Mouse (Mus musculus): Measurements from ENCODE around the gene Hist2h2ab. TPM values are rescaled to one million over a fixed set of nuclear protein-coding genes. Genes with fewer than 3 reads are reported as not detected.
"Not testable (repeated sequence)": the region's sequence is repeated elsewhere in the genome, so short reads cannot be mapped to it uniquely, and the experiment has no call there.

The Hist2h2ab gene
- under 1 TPM in 1 of 2 experiments, not detected in 1; 0.92 TPM for total RNA-seq (2021)
- long read RNA-seq, experiment 1: 0 reads
- long read RNA-seq, experiment 2: 0 reads

DNA sequence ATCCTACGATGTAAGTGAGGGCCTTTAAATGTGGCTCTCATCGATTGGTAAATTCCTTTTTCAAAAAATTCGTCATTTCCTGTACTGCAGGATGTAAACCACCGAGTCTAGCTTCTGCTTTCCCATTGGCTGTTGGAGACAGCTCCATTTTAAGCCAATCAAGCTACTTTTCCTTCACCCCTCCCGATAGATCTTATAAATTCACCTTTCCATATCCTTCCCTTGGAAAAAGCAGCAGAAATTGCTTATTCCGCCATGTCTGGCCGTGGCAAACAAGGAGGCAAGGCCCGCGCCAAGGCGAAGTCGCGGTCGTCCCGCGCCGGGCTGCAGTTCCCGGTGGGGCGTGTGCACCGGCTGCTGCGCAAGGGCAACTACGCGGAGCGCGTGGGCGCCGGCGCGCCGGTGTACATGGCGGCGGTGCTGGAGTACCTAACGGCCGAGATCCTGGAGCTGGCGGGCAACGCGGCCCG, at the start of gene Hist2h2ab, which contains the start of gene Bola1:
Gene Hist2h2ab, plus strand, starts transcription at position 205 of the 470 bp plus-strand sequence.
Gene Bola1, minus strand, starts transcription at position 49 of the 470 bp plus-strand sequence.
- intact Hi-C loops (cut with DNase I): no loop called here
- DNase-seq: peak; percentile 26 to 78

DNA sequence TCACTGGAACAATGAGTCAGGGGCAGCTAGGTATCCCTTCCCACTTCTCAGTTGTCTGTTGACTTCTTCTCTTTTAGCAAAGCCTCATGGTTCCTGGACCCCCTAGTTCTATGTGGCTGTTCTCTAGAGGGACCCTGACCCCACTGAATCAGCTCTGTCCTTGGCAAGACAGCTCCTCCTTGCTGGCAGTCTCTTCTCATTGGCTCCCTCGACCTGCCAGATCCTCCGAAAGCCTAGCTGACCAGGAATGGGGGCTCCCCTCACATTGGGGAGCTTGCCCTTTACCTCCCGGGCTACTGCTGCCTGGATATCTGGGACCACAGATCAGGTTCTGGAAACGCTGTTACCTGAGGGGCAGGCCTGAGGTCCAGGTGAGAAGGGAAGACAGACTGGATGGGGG, 49.4 kb upstream of the Hist2h2ab start:
- intact Hi-C loops (cut with DNase I): no loop called here
- no peak for DNase-seq

DNA sequence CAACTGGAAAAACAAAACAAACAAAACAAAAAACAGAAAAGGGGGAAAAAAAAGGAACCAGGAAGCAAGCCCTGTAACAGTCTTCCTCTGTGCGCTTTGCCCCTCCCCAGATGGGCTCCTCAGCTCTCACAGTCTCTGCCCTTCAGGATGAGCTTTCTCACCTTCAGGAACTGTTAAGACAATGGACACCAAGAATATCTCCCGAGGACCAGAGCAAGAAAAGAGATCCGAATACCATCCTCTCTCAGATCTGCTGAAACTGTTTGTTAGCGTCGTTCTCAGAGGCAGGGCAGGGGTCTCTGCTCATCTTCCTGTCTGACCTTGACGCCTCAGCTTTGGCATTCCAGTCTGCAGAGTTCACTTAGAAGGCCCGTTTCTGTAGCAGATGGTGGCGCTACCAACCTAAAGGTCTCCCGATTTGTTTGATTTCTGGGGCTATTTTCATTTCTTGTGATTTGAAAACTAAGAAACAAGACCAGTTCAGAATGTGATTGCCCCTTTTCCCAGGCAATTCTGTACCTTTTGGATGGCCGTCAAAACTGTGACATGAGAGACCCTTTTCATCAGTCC, 48.6 kb upstream of the Hist2h2ab start:
- no peak for DNase-seq
- intact Hi-C loops (cut with DNase I): no loop called here

DNA sequence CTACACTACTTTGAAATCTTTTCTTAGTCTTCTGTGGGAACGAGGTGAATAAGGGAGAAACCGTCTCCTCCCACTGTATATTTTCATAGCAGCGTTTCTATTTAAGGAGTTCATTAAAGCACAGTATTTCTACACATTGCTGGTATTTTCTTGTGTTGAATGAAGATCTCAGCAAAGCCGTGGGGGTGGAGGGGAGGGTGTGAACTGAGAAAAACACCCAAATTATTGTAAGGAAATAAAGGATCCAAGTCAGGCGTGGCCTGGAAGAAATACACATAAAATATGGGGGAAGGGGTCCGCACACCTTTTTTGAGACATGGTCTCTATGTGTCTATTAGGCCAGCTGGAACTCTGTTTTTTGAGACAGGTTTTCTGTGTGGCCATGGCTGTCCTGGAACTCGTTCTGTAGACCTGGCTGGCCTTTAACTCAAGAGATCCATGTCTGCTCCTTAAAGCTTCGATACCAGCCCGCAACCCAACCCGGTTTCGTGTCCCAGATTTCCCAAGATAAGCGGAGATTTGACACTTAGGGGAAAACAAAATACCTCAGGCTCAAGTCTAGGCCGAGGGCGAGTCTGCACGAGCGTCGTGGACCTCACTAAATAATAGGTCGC, 48.0 kb upstream of the Hist2h2ab start:
- no peak for DNase-seq
- intact Hi-C loops (cut with DNase I): no loop called here

DNA sequence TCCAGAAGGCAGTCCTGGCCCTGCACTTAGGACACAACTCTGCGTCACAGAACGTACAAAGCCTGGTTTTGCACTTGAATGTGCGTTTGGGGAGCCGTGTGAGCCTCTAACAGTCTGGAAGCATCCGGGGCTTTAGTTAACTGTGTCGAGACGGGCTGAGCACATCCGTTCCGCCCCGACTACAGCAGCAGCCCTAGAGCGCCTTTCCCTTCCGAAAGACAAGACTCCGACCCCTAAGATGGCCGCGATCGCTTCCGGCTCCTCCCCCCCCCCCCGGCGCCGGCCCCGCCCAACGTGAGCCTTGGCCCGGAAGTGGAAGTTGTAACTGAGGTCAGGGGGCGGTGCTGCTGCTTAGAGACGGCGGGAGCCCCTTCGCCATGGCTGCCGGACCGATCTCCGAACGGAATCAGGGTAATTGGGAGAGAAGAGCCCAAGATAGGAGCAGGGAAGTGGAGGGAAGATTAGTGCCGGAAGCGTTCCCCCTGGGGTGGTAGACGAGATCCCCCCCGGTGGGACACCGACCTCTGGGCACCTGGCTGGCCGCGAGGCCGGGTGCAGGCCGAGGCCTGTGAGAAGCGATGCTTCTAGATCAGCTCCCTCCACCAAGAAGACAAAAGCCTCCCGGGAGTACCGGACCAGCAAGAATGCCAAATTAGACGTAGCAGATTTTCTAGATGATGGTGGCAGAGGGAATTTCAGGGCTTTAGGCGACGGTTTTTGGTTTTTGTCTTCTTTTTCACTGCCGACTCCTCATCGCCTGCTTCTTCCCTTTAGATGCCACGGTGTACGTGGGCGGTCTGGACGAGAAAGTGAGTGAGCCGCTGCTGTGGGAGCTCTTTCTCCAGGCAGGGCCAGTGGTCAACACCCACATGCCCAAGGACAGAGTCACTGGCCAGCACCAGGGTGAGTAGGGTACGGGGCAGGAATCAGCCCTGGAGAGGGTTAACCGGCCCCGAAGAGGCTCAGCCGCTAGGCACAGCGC, 47.2 kb upstream of the Hist2h2ab start, which contains the start of gene Sf3b4:
Gene Sf3b4, plus strand, starts transcription at position 136 of the 982 bp plus-strand sequence.
- intact Hi-C loops (cut with DNase I): no loop called here
- peak; percentile 76 to 81 for DNase-seq

DNA sequence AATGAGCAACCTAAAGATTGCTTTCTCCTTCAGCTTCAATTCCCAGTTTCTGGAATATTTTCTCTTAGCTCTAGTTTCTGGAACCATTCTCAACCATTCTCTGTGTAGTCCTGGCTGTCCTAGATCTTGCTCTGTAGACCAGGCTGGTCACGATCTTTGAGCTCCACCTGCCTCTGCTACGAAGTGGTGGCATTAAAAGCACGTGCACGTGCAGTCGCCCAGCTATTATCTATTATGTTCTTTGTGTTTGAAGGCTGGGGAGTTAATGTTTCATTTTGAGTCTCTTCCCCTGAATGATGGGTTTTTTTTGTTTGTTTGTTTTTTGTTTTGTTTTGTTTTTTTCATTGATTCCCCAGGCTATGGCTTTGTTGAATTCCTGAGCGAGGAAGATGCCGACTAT, 46.5 kb upstream of the Hist2h2ab start:
- no peak for DNase-seq
- intact Hi-C loops (cut with DNase I): no loop called here

DNA sequence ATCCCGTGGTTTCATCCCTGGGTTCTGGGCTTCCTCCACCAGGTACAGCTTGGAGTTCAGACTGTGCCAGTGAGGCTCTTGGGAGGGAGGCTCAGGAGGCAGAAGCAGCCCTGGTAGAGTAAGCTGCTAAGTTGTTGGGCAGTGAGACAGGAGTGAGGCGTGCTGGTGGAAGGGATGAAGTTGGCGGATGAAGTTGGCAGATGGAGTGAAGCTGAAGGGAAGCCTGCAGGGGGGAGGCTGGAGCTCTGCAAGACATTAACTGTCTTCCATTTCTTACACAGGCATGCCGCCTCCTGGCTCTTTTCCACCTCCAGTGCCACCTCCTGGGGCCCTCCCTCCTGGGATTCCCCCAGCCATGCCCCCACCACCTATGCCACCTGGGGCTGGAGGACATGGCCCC, 45.6 kb upstream of the Hist2h2ab start:
- intact Hi-C loops (cut with DNase I); DNase-seq: not testable (repeated sequence)

DNA sequence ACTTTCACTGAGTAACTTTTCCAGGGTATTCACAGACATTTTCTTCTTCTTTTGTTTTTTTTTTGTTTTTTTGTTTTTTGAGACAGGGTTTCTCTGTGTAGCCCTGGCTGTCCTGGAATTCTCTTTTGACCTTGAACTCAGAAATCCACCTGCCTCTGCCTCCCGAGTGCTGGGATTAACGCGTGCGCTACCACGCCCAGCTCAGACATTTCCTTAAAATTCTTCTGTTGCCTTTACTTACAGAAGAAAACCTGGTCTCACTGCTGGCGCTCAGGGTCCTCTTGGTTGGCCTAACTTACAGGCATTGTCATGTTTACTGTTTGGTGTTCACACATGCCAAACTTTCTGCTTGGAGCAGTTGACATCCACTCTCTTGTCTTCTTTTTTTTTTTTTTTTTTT, 44.4 kb upstream of the Hist2h2ab start:
- intact Hi-C loops (cut with DNase I): no loop called here
- no peak for DNase-seq

DNA sequence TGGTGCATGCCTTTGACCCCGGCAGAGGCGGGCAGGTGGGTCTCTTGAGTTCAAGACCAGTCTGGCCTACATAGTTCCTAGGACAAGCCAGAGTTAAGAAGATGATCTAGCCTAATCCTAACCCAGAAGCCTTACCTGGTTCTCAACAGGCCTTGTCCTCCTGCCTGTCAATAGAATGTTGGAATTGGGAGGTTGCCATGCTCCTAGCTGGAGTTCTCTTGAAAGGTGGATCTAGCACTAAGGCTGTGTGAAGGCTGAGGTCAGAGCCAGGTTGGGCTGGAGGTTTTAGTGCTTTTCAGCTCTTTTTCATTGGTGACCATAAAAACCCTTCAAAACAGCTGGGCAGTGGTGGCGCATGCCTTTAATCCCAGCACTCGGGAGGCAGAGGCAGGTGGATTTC, 41.2 kb upstream of the Hist2h2ab start:
- intact Hi-C loops (cut with DNase I): no loop called here
- DNase-seq: no peak

DNA sequence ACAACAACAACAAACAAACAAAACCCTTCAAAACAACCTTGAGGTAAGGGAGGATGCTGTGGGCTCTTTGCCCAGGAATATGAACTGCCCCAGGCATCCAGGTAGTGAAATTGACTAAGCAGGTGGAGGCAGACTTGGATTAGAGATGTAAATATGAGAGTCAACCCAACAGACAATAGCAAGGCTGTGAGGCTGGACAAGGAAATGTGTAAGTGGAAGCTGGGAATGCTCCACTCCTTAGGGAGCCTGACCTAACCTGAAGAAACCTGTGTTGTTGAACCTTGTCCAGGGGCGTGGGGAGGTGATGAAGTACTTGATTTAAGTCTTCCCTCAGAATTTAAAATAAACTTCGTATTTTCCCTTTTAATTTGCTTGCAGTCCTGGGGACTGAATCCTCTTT, 40.8 kb upstream of the Hist2h2ab start:
- intact Hi-C loops (cut with DNase I): no loop called here
- no peak for DNase-seq

DNA sequence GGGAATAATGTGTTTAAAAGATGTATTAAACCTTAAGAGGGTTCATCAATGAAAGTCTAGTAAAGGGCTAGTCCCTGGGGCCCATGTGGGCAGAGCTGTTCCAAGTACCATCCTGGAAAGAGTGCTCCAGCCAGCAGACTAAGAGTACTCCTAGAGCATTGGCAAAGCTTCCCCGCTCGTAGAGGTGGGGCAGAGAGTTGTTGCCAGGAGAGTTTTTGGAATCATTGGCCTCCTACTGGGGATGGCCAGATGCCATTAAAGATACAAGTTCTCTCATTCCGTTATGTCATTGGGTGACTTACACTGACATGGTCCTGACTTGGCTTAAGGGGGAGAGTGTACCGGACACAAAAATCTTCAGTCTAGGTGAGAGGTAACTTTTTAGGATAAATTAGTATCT, 40.1 kb upstream of the Hist2h2ab start:
- peak in 1 of 2 experiments; percentile 42 for DNase-seq
- intact Hi-C loops (cut with DNase I): no loop called here

DNA sequence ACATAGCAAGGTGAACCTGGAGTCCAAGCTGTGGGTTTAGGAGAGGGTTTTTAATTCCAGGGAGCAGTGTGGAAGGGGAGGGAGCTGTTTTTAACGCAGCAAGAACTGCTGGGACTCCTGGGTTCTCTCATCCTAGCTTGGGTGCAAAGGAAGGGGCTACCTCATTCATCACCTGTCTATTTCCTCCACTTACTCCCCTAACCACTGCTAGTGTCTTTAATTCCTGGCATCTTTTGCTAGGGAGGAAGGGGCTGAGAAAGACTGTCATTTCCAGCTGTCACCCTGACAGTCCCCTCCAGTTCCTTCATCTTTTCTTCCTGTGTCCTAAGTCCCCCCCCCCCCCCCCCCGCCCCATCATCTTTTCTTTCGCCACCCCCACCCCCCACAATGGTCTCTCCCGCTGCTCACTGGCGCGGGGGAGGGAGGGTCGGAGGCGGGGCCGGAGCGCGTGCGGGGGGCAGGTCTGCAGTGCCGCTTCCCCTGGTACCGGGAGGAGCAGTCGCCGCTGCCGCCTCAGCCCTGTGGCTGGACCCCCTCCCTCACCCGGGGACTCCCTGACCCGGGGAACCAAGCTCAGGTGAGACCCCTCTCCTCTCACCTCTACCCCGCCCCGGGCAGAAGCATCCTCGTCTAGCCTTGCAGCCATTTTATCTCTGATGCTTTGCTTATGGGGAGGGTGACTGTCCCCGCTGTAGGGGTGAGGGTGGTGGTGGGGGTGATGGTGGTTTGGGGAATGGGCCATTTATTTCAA, 38.8 kb upstream of the Hist2h2ab start, which contains the start of gene Sv2a:
Gene Sv2a, plus strand, starts transcription at position 425 of the 751 bp plus-strand sequence.
- intact Hi-C loops (cut with DNase I): no loop called here
- no peak for DNase-seq

DNA sequence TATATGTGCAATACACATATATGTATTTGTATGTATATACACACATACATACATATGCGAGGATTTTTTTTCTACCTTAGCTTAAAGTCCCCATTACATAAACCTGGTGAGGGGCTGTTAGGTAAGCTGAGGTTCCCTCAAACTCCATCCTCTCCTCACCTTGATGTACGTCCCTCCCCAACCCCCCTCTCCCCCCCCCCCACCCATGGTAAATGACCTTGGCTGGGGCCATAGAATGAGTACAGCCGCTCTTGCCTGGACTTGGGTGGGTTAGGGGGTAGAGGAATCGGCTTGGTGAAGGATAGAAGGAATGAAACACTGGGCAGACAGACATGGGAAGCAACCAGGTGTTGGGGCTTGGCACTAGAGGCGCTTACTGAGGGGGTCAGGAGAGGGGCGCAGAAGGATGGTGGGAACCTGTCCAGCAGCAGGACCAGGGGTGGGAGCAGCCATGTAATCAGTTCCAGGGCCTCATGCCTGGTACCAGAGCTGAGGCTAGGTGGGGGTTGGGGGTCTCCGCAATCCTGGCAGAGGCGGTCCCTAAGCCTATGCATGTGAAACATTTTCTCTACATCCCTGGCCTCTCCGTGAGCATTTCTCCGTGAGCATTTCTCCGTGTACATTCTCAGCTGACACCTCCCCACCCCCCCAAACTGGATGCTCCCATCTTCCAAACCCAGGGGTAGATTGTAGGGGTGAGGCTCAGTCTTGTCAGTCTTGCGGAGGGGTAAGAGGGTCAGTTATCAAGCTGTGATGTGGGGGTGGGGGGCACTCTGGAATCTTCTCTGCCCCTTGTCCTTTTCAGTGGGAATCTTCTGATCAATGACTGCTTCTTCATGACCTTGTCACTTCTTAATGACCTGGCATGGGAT, 37.9 kb upstream of the Hist2h2ab start:
- DNase-seq: no peak
- intact Hi-C loops (cut with DNase I): no loop called here

DNA sequence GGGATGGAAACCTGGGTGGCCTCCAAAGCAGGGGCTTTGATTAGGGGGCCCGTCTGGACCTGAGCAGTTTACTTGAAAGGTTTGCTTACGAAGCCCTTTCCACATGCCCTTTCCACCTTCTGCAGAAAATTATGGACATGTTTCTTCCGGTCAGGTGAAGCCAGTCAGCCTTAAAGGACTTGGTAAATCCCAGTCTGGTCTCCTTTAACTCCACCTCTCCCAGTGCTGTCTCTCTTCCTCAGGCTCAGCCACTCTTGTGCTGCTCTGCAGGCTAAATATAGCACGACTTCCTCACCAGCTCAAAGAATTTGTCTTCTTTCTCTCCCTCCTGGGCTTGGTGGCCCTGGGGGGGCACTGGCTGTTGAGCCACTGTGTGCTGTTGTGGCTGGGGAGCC, 37.3 kb upstream of the Hist2h2ab start:
- DNase-seq: no peak
- intact Hi-C loops (cut with DNase I): no loop called here

DNA sequence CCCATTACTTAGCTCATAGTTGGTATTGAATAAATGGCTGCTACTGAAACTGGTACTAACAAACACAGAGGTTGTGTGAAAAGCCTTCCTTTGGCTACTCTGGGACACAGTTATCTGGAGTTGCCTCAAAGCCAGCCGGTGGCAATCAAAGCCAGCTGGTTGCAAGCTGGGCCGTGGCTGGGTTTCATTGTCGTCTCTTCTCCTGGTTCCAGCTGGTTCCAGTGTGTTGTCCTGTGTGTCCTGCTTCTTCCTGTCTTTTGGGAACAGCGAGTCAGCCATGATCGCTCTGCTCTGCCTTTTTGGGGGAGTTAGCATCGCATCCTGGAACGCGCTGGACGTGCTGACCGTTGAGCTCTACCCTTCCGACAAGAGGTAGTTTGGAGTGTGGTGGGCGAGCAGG, 26.7 kb upstream of the Hist2h2ab start:
- DNase-seq: no peak
- intact Hi-C loops (cut with DNase I): no loop called here

DNA sequence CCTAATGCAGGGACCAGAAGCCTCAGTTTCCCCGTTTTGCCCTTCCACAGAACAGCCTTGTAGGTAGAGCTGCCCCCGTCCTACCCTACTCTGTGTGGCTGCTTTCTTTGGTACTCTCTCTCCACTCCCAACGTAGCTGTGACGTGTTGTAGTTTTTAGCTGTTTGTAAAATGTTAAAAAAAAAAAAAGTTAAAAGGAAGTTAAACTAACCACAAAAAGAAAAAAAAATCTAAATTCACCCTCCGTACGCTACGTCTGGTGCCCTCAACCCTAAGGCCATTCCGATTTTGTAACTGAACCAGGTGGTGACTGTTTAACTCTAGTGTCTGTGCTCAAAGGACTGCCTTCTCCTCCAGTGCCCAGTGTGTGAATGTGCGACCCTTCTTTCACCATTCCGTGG, 24.7 kb upstream of the Hist2h2ab start:
- intact Hi-C loops (cut with DNase I): no loop called here
- no peak for DNase-seq

DNA sequence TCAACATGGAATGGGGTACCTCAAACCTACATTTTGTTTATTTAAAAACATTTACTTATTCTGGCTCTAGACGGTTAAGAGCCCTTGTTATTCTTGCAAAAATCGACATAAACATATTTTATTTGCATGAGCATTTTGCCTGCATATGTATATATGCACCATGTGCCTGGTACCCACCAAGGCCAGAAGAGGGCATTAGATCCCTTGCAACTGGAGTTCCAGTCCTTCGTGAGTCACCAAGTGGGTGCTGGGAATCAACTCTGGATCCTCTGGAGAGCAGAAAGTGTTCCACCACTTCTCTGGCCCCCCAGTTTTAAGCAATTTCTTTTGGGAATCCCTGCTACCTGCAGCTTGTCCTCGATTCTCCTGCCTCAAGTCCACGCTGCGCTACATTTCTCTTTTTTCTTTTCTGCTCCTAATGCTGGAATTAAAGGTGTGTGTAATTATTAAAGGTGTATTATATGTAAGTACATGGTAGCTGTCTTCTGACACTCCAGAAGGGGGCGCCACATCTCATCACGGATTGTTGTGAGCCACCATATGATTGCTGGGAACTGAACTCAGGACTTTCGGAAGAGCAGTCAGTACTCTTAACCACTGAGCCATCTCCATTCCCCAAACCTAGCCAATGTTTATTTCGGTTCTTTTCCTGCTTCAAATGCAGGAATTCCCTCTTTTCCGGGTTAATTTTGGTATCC, 23.9 kb upstream of the Hist2h2ab start:
- intact Hi-C loops (cut with DNase I): no loop called here
- DNase-seq: no peak

DNA sequence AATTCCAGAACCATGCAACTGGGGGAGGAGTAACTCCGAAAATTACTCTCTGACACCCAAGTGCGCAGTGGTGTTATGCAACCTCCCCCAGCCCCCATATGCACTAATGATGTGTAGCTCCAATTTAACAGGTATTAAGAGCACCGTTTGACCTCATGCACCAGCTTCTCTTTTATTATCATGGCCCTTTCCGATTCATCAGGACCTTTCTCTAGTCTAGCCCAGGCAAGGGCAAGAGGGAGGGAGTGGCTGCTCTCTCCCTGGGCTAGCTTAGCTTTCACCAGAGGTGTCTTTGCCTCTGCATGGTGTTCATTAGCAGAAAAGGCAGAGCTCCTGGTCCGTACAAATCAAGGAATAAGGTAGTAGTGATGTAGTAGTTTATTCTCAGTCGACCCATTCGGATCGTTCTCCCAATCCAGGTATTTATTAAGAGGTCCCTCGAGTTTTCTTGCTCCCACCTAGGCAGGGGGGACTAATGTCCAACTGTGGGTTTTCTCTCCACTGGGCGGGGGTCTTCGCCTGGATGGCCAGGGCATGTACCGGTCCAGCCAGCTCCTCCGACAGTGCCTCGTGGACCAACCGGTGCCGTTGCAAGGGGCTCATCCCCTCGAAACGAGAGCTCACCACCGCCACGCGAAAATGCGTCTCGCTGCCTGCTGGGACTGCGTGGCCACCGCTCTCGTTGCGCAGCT, 23.1 kb upstream of the Hist2h2ab start:
- DNase-seq: no peak
- intact Hi-C loops (cut with DNase I): no loop called here

Measured in gastrocnemius, postnatal 36 days (tissue).